Mouse (Mus musculus) liver, adult 2 months (tissue): Measurements from ENCODE around the gene Sall4. TPM values are rescaled to one million over a fixed set of nuclear protein-coding genes. Genes with fewer than 3 reads are reported as not detected.
"Not testable (repeated sequence)": the region's sequence is repeated elsewhere in the genome, so short reads cannot be mapped to it uniquely, and the experiment has no call there.

Experiments used
- DNase-seq: peaks from one replicate; pipeline ENCODE4 v3.0.0-alpha.2; 2011; ENCODE audit warnings: low read depth, low spot score; ENCODE audit errors: extremely low read depth
- H3K27ac ChIP-seq: fragments of 200-500 bp; replicated peaks from 2 replicates; pipeline ENCODE4 v1.5.1; 2012; ENCODE audit warnings: low read depth, mild to moderate bottlenecking, control low read depth, inconsistent platforms, low read length; ENCODE audit not compliant: insufficient read depth
- H3K27me3 ChIP-seq: fragments of 200-500 bp; 2 replicates; pipeline ENCODE4 v1.6.1; 2012; ENCODE audit warnings: mild to moderate bottlenecking, moderate library complexity, low read length, inconsistent platforms; ENCODE audit not compliant: control insufficient read depth, insufficient read depth
- H3K36me3 ChIP-seq: fragments of 200-500 bp; 2 replicates; pipeline ENCODE4 v1.6.1; 2012; ENCODE audit warnings: low read length, inconsistent platforms; ENCODE audit not compliant: control insufficient read depth, insufficient read depth
- H3K4me1 ChIP-seq: fragments of 200-500 bp; 2 replicates; pipeline ENCODE4 v1.6.1; 2011; ENCODE audit warnings: low read length; ENCODE audit not compliant: control insufficient read depth, insufficient read depth
- H3K4me3 ChIP-seq: fragments of 200-500 bp; 2 replicates; pipeline ENCODE4 v1.5.1; 2011; ENCODE audit warnings: low read depth, mild to moderate bottlenecking, control low read depth, low read length, moderate library complexity; ENCODE audit not compliant: insufficient read depth
- H3K79me2 ChIP-seq: fragments of 200-500 bp; 2 replicates; pipeline ENCODE4 v1.6.1; 2012; ENCODE audit warnings: inconsistent platforms, mild to moderate bottlenecking, low read length, moderate library complexity; ENCODE audit not compliant: control insufficient read depth, insufficient read depth
- H3K9ac ChIP-seq: fragments of 200-500 bp; 2 replicates; pipeline ENCODE4 v1.6.1; 2012; ENCODE audit warnings: low read depth, mild to moderate bottlenecking, control low read depth, inconsistent platforms, low read length
- CTCF ChIP-seq: fragments of 200-500 bp; IDR thresholded peaks from 2 replicates; pipeline ENCODE4 v1.5.1; 2011; ENCODE audit warnings: low read depth, low read length, control low read depth
- POLR2A ChIP-seq: fragments of 200-500 bp; IDR thresholded peaks from 2 replicates; pipeline ENCODE4 v1.6.1; 2011; ENCODE audit warnings: low read length, control low read depth; ENCODE audit not compliant: insufficient read depth; ENCODE audit errors: extremely low read depth
- WGBS: fragments of 180-500 bp; shearing (Covaris S2); methylation state at CpG from one replicate; pipeline ENCODE4 v1.1.7; 2018; 5-methylcytosine and 5-hydroxymethylcytosine counted together
- polyA plus RNA-seq: library from polyadenylated mRNA; depleted of rRNA; stranded (reverse); fragments of >200 nt; gene quantifications from 2 replicates; pipeline ENCODE4 v1.2.3, GENCODE M21; 2012
- total RNA-seq: library from RNA; depleted of rRNA; stranded (reverse); fragments of >200 nt; gene quantifications from 2 replicates; pipeline ENCODE4 v1.2.3, GENCODE M21; 2014

The Sall4 gene
- total and polyA plus RNA-seq, 2 experiments = not detected

DNA sequence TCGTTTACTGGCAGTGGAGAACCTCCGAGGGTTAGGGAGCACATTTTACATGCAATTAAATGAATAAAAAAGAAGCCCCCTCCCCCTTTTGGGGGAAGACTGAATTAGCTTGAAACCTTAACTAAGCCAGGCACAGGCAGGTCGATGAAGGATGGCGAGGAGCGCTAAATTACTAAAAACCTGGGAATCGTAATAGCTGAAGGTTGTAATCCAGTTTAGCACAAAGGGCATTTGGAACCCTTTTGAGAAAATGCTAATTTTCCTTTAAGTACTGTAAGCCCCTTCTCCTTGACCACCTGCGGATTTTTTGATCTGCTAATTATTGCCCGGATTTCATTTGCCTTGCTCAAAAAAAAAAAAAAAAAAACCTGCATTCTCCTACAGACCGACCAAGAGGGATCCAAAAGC, 3.3 kb downstream of the Sall4 start:
- WGBS = 43% methylated on average over 9 of the region's 9 CpGs
- H3K9ac ChIP-seq = no peak overlapping the region
- H3K27ac ChIP-seq = no peak overlapping the region
- no peak for DNase-seq
- TF ChIP-seq CTCF (no peak), POLR2A (no peak)
- peaks cover 22% of the 10 kb centered on the region for H3K27me3 ChIP-seq
- no peaks in the 10 kb centered on the region for H3K79me2 ChIP-seq
- no peaks in the 10 kb centered on the region for H3K36me3 ChIP-seq
- H3K4me1 ChIP-seq = 0 out of 2 replicates have a peak, but pooled peaks cover 5% of the 10 kb centered on the region
- no peak overlapping the region for H3K4me3 ChIP-seq

DNA sequence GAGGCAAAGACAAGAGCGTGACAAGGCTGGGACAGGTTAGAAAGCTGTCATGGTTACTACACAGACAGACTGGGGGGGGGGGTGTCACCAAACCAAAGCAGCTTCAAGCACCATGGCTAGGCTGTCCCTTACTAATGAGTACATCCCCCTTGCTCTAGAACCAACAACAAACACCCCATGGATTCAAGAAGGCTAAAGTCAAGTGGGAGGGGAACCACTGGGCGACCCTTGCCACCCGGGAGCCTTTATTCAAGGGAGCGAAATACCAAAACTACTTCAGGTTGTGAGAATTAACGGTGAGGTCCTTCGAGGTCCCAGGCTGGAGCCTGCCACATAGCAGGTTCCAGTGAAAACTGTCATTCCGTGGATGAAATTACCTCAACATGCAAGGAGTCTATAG, 4.0 kb downstream of the Sall4 start:
- 50% methylated on average over 7 of the region's 7 CpGs for WGBS
- Histone ChIP-seq H3K4me3 (no peak overlapping the region), H3K9ac (no peak overlapping the region), H3K36me3 (no peaks in the 10 kb centered on the region), H3K27ac (no peak overlapping the region), H3K4me1 (0 out of 2 replicates have a peak, but pooled peaks cover 5% of the 10 kb centered on the region), H3K79me2 (no peaks in the 10 kb centered on the region), H3K27me3 (peaks cover 22% of the 10 kb centered on the region)
- TF ChIP-seq CTCF = no peak
- TF ChIP-seq POLR2A = no peak
- no peak for DNase-seq

DNA sequence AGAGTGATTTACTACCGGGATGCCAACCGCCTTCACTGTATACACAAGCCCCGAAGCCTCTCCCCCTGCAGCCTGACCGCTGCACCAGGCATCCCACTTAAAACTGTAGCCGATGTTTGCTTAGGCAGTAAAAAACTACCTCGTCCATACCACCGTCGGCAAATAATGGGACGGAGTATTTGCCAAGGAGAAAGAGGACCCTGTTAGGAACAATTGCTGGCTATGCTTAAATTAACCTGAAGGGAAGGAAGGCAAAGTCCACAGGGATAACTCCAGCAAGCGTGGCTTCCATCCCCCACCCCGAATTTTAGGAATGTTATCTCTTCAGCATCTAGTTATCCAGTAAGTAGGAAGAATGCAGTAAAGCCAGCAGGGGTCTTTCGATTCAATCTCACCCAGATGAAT, 5.3 kb downstream of the Sall4 start:
- Histone ChIP-seq H3K9ac (no peak overlapping the region), H3K27ac (no peak overlapping the region), H3K4me1 (0 out of 2 replicates have a peak, but pooled peaks cover 5% of the 10 kb centered on the region), H3K36me3 (no peaks in the 10 kb centered on the region), H3K27me3 (peaks cover 22% of the 10 kb centered on the region), H3K4me3 (no peak overlapping the region), H3K79me2 (no peaks in the 10 kb centered on the region)
- WGBS = 20% methylated on average over 12 of the region's 12 CpGs
- TF ChIP-seq CTCF = no peak
- TF ChIP-seq POLR2A = no peak
- DNase-seq = no peak

DNA sequence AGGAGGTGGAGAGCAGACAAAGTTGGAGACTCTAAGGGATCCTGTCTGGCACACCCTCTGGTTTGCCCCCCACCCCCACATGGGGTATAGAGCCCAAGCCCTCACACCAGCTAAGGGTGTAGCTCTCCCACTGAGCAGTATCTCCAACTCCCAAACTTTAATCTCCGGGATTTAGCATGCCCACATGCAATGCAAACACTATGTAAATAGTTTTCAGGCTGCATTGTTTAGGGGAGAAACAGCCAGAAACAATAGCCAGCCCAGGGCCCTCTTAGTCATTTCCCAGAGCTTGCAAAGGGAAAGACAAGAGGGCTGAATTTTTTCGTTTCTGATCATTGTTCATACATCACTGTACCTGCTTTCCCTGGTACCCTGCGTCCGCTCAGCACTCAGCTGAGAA, 5.8 kb downstream of the Sall4 start:
- Histone ChIP-seq H3K4me1 (0 out of 2 replicates have a peak, but pooled peaks cover 5% of the 10 kb centered on the region), H3K27me3 (peaks cover 22% of the 10 kb centered on the region), H3K27ac (no peak overlapping the region), H3K79me2 (no peaks in the 10 kb centered on the region), H3K36me3 (no peaks in the 10 kb centered on the region), H3K4me3 (no peak overlapping the region), H3K9ac (no peak overlapping the region)
- WGBS = 41% methylated on average over 4 of the region's 4 CpGs
- TF ChIP-seq POLR2A = no peak
- TF ChIP-seq CTCF = no peak
- DNase-seq = no peak

DNA sequence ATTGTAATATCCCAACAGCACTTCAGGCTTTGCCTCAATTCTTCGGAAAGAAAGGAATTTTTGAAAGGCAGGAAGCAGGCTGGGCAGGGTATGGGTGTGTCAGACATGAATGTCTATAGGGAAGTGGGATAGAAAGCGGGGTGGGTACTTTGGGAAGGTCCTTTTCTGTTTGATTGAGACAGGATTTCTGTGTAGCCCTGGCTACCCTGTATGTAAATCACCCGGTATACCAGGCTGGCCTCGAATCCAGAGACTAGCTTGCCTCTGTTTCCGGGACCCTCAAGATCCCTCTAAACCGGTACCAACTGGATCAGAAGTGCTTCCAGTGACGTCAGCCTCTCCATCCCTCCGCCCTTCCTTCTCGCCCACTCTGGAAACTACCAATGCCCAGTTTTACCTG, 6.6 kb downstream of the Sall4 start:
- Histone ChIP-seq H3K9ac (no peak overlapping the region), H3K4me3 (no peak overlapping the region), H3K27me3 (peaks cover 16% of the 10 kb centered on the region), H3K79me2 (no peaks in the 10 kb centered on the region), H3K36me3 (no peaks in the 10 kb centered on the region), H3K4me1 (no peaks in the 10 kb centered on the region), H3K27ac (no peak overlapping the region)
- DNase-seq = no peak
- 82% methylated on average over 9 of the region's 9 CpGs for WGBS
- TF ChIP-seq POLR2A (no peak), CTCF (no peak)

DNA sequence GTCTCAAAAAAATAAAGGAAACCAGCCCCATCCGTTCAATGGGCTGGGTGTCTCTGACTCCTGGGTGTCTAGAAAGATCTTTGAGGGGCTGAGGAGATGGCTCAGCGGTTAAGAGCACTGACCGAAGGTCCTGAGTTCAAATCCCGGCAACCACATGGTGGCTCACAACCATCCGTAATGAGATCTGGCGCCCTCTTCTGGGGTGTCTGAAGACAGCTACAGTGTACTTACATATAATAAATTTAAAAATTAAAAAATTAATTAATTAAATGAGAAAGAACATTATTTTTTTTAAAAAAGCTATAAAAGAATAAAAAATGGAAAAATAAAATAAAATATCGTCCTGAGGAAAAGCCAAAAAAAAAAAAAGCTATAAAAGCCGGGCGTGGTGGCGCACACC, 23.3 kb downstream of the Sall4 start:
- H3K4me3 ChIP-seq, DNase-seq, H3K4me1 ChIP-seq, H3K9ac ChIP-seq, H3K36me3 ChIP-seq, H3K27me3 ChIP-seq, H3K27ac ChIP-seq, H3K79me2 ChIP-seq: not testable (repeated sequence)
- 88% methylated on average over 10 of the region's 10 CpGs for WGBS
